Mouse (Mus musculus) liver, postnatal 0 days (tissue): ENCODE results near the gene Cryz.

ENCODE experiments used
- CTCF ChIP-seq: sonication (generic); IDR thresholded peaks from 2 replicates; pipeline ENCODE4 v1.5.1; 2016; ENCODE audit warnings: antibody characterized with exemption, low read depth
- EP300 ChIP-seq: IDR thresholded peaks from 2 replicates; pipeline ENCODE4 v1.6.1; 2016; ENCODE audit warnings: antibody characterized with exemption, low read depth, mild to moderate bottlenecking

DNA sequence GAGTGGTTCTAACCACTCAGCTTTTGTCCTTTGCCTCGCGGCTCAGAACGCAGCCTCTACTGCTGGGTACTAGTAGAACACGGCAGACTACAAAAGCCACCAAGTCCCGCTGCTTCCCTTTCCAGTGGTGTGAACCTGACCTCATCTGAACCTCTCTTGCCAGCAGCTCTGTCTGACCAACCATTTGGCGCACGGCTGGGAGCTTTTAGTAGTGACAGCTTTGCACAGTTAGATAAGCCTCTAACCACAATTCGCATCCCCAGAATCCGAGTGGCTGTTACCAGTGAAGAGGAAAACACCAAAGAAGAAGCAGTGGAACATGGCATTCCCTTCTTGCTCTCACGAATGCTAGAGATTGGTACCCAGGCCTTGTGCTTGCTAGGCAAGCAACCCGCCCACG is 58.4 kb downstream of the Cryz start:
- TF ChIP-seq EP300 (no peak), CTCF (no peak)
